Mouse (Mus musculus) intestine, postnatal 0 days (tissue): ENCODE data around the gene Fndc3a. TPM values are rescaled to one million over a fixed set of nuclear protein-coding genes. Genes with fewer than 3 reads are reported as not detected.

Experiments
- ATAC-seq: fragments of 200-750 bp; cut with Nextera tagmentation; 2 replicates; pipeline ENCODE4 v1.8.0; 2017; ENCODE audit warnings: mild to moderate bottlenecking, moderate TSS enrichment, moderate library complexity
- H3K27ac ChIP-seq: fragments of 300-500 bp; sonication (generic); 2 replicates; pipeline ENCODE4 v1.5.1; 2014; ENCODE audit warnings: mild to moderate bottlenecking, low read depth, low read length, moderate library complexity
- H3K27me3 ChIP-seq: fragments of 300-500 bp; sonication (generic); replicated peaks from 2 replicates; pipeline ENCODE4 v1.6.1; 2014; ENCODE audit warnings: low read length, mixed read lengths; ENCODE audit not compliant: control insufficient read depth, insufficient read depth
- H3K36me3 ChIP-seq: fragments of 300-500 bp; sonication (generic); 2 replicates; pipeline ENCODE4 v1.6.1; 2014; ENCODE audit warnings: mild to moderate bottlenecking, moderate library complexity; ENCODE audit not compliant: control insufficient read depth, insufficient read depth
- H3K4me1 ChIP-seq: fragments of 300-500 bp; sonication (generic); replicated peaks from 2 replicates; pipeline ENCODE4 v1.6.1; 2014; ENCODE audit warnings: antibody characterized with exemption, low read length, mixed read lengths; ENCODE audit not compliant: control insufficient read depth, insufficient read depth
- H3K4me2 ChIP-seq: fragments of 300-500 bp; sonication (generic); replicated peaks from 2 replicates; pipeline ENCODE4 v1.6.1; 2014; ENCODE audit warnings: low read depth, mild to moderate bottlenecking, moderate library complexity
- H3K4me3 ChIP-seq: fragments of 300-500 bp; sonication (generic); 2 replicates; pipeline ENCODE4 v1.5.1; 2014; ENCODE audit warnings: low read depth, low read length
- H3K9ac ChIP-seq: fragments of 300-500 bp; sonication (generic); 2 replicates; pipeline ENCODE4 v1.6.1; 2014; ENCODE audit warnings: mild to moderate bottlenecking, low read depth, low read length
- H3K9me3 ChIP-seq: fragments of 300-500 bp; sonication (generic); 2 replicates; pipeline ENCODE4 v1.6.1; 2016; ENCODE audit warnings: mixed run types; ENCODE audit not compliant: control insufficient read depth
- CTCF ChIP-seq: sonication (generic); IDR thresholded peaks from 2 replicates; pipeline ENCODE4 v1.5.1; 2016; ENCODE audit warnings: low read depth, mild to moderate bottlenecking, control low read depth, antibody characterized with exemption, moderate library complexity
- WGBS: fragments of 180-500 bp; shearing (Covaris S2); extraction: QIAGEN DNeasy Blood & Tissue Kit; methylation state at CpG from one replicate; pipeline ENCODE4 v1.1.7; 2014; 5-methylcytosine and 5-hydroxymethylcytosine counted together
- polyA plus RNA-seq: library from polyadenylated mRNA; unstranded; fragments of >200 nt; fragmentation: Nextera tagmentation; extraction: Ambion mirVana; gene quantifications from 2 replicates; pipeline ENCODE4 v1.2.1, GENCODE M21; 2015

Gene Fndc3a
- polyA plus RNA-seq, 1 experiment from 2014 or later: 29.7 TPM

DNA sequence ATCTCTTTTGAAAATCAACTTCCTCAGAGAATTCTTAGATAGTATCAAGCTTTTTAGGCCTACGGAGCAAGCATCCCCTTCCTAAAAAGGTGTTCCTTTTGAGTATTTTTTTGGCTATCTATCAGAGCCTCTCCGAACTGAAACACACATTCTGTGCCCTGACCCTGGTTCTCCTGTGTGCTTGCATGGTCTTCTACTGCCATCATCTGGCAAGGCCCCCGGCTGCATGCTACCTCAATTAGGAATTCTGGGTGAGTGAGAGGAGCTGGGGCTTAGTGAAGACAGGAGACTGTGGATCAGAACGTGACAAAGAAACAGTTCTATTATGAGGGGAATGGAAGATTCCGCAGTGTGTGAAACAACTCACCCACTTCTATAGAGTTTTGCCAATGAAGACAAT lies 193.4 kb downstream of the Fndc3a start:
- Histone ChIP-seq H3K27ac (no peak overlapping the region), H3K9me3 (no peaks in the 10 kb centered on the region), H3K4me3 (no peak overlapping the region), H3K36me3 (no peaks in the 10 kb centered on the region), H3K4me1 (no peaks in the 10 kb centered on the region), H3K9ac (no peak overlapping the region), H3K27me3 (no peaks in the 10 kb centered on the region), H3K4me2 (no peak overlapping the region)
- TF ChIP-seq CTCF: peak; percentile 86
- 17% methylated on average over 5 of the region's 5 CpGs for WGBS
- ATAC-seq: no peak

DNA sequence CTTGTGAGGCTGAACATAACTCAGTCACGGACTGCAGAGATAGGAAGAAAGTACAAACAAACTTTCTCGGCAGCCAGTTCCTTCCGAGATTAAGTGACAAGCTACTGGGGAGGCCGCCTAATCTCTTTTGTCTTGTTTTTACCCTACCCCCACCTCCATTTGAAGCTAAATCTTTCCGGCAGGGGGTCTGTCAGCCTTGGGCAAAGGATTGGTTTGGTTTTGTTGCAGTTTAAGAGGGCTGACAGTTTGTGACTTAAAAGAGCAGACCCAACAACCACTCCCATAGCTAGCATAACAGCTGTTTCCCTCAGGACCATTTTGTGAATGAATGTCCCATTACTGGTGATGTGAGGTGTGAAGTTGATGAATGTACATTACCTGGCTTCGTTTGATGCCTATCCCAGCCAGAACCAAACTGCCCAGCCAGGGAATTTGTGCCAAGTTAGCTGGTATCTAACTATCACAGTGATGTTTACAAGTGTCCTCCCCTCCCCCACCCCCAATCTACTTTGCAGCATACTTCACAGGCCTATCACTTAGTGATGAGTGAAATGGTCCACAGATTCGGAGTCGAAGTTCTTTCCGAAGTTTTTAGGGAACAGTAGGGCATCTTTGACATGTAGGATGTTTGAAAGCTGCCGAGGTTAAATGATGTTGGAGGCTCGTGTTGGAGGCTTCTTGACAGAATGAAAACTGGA lies 202.9 kb downstream of the Fndc3a start:
- H3K4me1 ChIP-seq: no peaks in the 10 kb centered on the region
- H3K9me3 ChIP-seq: no peaks in the 10 kb centered on the region
- TF ChIP-seq CTCF: no peak
- no peaks in the 10 kb centered on the region for H3K27me3 ChIP-seq
- WGBS: 24% methylated on average over 11 of the region's 11 CpGs
- H3K36me3 ChIP-seq: no peaks in the 10 kb centered on the region
- peak overlapping the region; percentile 56 for H3K4me2 ChIP-seq
- ATAC-seq: no peak
- peak overlapping the region; percentile 23 for H3K4me3 ChIP-seq
- H3K9ac ChIP-seq: no peak overlapping the region
- H3K27ac ChIP-seq: no peak overlapping the region

DNA sequence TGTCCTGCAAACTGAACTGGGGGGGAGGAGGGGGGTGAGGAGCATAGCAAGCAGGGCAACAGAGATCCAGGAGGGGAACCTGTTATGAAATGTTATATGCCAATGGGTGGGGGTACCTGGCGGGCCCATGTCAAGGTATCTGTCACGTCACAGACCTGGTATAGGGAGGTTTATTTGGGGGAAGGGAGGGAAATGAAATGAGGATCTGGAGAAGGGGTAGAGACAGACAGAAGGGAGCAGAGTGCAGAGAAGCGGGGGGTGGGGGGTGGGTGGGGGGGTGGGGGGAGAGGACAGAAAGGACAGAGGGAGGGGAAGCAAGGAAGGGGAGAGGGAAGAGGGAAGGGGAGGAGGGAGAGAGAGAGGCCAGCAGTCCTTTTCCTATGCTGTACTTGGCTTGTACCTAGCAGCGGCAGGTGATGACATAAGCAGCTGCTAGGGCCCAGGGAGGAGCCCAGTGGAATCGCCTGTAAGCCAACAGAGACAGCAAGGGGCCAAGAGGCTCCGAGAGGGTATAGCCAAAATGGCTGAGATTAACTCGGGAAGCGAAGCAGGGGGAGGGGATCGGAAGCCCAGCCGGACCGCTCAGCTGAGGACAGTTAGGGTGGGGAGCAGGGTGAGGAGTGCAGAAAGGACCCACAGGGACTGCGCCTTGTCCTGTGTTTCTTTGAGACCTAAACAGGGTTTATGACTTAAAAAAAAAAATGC lies 203.6 kb downstream of the Fndc3a start:
- Histone ChIP-seq H3K9ac (no peak overlapping the region), H3K27me3 (no peaks in the 10 kb centered on the region), H3K36me3 (no peaks in the 10 kb centered on the region), H3K4me2 (peak overlapping the region; percentile 56), H3K4me3 (peak overlapping the region; percentile 23), H3K4me1 (no peaks in the 10 kb centered on the region), H3K27ac (no peak overlapping the region), H3K9me3 (no peaks in the 10 kb centered on the region)
- 9% methylated on average over 12 of the region's 12 CpGs for WGBS
- peak; percentile 28; the same call in 1 of the 2 replicates for ATAC-seq
- TF ChIP-seq CTCF: no peak

DNA sequence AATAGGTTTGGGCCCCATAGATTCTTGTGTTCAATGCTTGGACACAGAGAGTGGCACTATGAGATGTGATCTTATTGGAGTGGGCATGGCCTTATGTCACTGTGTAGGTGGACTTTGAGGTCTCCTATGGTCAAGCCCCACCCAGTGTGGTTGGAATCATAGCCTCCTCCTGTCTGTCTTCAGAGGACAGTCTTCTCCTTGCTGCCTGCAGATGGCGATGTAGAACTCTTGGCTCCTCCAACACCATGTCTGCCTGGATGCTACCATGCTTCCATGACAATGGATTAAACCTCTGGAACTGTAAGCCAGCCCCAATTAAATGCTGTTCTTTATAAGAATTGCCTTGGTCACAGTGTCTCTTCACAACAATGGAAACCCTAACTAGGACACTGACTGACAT lies 204.8 kb downstream of the Fndc3a start:
- no peak overlapping the region for H3K4me3 ChIP-seq
- H3K9me3 ChIP-seq: no peaks in the 10 kb centered on the region
- 96% methylated on average over 1 of the region's 1 CpGs for WGBS
- H3K4me1 ChIP-seq: no peaks in the 10 kb centered on the region
- H3K27ac ChIP-seq: no peak overlapping the region
- H3K36me3 ChIP-seq: no peaks in the 10 kb centered on the region
- peak; percentile 57 for TF ChIP-seq CTCF
- H3K4me2 ChIP-seq: no peak overlapping the region
- ATAC-seq: no peak
- H3K27me3 ChIP-seq: no peaks in the 10 kb centered on the region
- H3K9ac ChIP-seq: no peak overlapping the region

DNA sequence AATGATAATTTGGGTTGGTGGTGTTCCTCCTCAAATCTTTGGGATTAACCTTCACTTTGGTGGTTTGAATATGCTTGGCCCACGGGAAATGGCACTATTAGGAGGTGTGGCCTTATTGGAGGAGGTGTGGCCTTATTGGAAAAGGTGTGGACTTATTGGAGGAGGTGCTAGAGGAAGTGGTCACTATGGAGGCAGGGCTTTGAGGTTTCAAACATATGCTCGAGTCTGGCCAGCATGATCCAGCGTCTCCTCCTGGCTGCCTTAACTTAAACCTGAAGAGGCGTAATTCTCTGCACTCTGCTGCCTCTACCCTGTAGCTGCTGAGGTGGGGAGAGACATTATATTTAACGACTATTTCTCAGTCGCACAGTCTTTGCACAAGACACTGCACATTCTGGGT lies 206.6 kb downstream of the Fndc3a start:
- no peak for TF ChIP-seq CTCF
- WGBS: 60% methylated on average over 6 of the region's 6 CpGs
- no peaks in the 10 kb centered on the region for H3K27me3 ChIP-seq
- H3K4me2 ChIP-seq: no peak overlapping the region
- H3K36me3 ChIP-seq: no peaks in the 10 kb centered on the region
- H3K4me1 ChIP-seq: no peaks in the 10 kb centered on the region
- H3K4me3 ChIP-seq: no peak overlapping the region
- no peaks in the 10 kb centered on the region for H3K9me3 ChIP-seq
- H3K27ac ChIP-seq: no peak overlapping the region
- ATAC-seq: no peak
- no peak overlapping the region for H3K9ac ChIP-seq

DNA sequence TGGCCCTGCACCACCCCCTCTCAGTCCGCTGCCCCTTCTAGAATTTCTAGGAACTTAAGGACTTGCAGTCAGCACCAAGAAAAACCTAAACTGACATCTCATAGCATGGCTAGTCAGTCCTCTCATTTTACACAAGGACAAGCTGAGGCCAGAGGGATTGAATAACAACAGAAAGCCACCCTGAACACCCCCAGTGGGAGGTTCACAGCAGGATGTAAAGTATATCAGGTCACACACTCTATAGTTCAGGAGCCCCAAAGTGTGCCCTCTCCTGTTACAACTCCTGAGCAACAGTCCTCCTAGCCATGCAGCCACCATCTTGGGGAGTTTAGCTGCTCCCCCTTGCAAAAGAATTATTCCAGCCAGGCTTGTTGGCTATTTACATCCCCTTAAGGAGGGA lies 216.0 kb downstream of the Fndc3a start:
- TF ChIP-seq CTCF: no peak
- no peak for ATAC-seq

More for the DNA sequence above, 216.0 kb downstream of the Fndc3a start:
- WGBS: 100% methylated on average over 1 of the region's 1 CpGs
- Histone ChIP-seq H3K27me3 (no peaks in the 10 kb centered on the region), H3K4me2 (no peak overlapping the region), H3K4me3 (no peak overlapping the region), H3K27ac (no peak overlapping the region), H3K36me3 (no peaks in the 10 kb centered on the region), H3K9ac (no peak overlapping the region), H3K4me1 (no peaks in the 10 kb centered on the region), H3K9me3 (no peaks in the 10 kb centered on the region)
